Mouse (Mus musculus) liver, adult (tissue): Measurements from ENCODE around the gene Atp13a3.

Source experiments
- GATA4 ChIP-seq: IDR thresholded peaks from 2 replicates; pipeline ENCODE4 v1.6.1; 2014; ENCODE audit warnings: mild to moderate bottlenecking, low read length; ENCODE audit not compliant: insufficient replicate concordance

Gene Atp13a3

GRCm38 (mm10) chr16:30304236-30304635, 101.5 kb downstream of the Atp13a3 start:
- no peak for TF ChIP-seq GATA4

GRCm38 (mm10) chr16:30303411-30303810, 102.4 kb downstream of the Atp13a3 start:
- TF ChIP-seq GATA4: no peak

- no peak for TF ChIP-seq GATA4
These were observed 103.1 kb downstream of the Atp13a3 start for GRCm38 (mm10) chr16:30302686-30303085.

- TF ChIP-seq GATA4: no peak
These were observed 106.0 kb downstream of the Atp13a3 start for GRCm38 (mm10) chr16:30299711-30300277.

GRCm38 (mm10) chr16:30297450-30297849, 108.3 kb downstream of the Atp13a3 start:
- no peak for TF ChIP-seq GATA4

GRCm38 (mm10) chr16:30296601-30297275, 109.0 kb downstream of the Atp13a3 start:
- no peak for TF ChIP-seq GATA4

- TF ChIP-seq GATA4: no peak
These were observed 110.7 kb downstream of the Atp13a3 start for GRCm38 (mm10) chr16:30295106-30295505.

GRCm38 (mm10) chr16:30290436-30290835, 115.3 kb downstream of the Atp13a3 start:
- TF ChIP-seq GATA4: no peak

- no peak for TF ChIP-seq GATA4
These were observed 120.1 kb downstream of the Atp13a3 start for GRCm38 (mm10) chr16:30285701-30286100.

- TF ChIP-seq GATA4: no peak
These were observed 121.9 kb downstream of the Atp13a3 start for GRCm38 (mm10) chr16:30283743-30284337.

- TF ChIP-seq GATA4: no peak
These were observed 122.8 kb downstream of the Atp13a3 start, which contains the start of gene Lrrc15 for GRCm38 (mm10) chr16:30282844-30283495. Gene Lrrc15, minus strand, starts transcription at chr16:30283256.

GRCm38 (mm10) chr16:30280676-30281297, 125.0 kb downstream of the Atp13a3 start:
- no peak for TF ChIP-seq GATA4

GRCm38 (mm10) chr16:30278406-30278805, 127.4 kb downstream of the Atp13a3 start:
- TF ChIP-seq GATA4: no peak

GRCm38 (mm10) chr16:30275558-30276340, 130.0 kb downstream of the Atp13a3 start:
- no peak for TF ChIP-seq GATA4

GRCm38 (mm10) chr16:30273065-30273464, 132.7 kb downstream of the Atp13a3 start:
- TF ChIP-seq GATA4: no peak
